Mouse (Mus musculus): ENCODE results near the gene Nfe2l1.
"Not testable (repeated sequence)": the region's sequence is repeated elsewhere in the genome, so short reads cannot be mapped to it uniquely, and the experiment has no call there.

Nfe2l1 gene

DNA sequence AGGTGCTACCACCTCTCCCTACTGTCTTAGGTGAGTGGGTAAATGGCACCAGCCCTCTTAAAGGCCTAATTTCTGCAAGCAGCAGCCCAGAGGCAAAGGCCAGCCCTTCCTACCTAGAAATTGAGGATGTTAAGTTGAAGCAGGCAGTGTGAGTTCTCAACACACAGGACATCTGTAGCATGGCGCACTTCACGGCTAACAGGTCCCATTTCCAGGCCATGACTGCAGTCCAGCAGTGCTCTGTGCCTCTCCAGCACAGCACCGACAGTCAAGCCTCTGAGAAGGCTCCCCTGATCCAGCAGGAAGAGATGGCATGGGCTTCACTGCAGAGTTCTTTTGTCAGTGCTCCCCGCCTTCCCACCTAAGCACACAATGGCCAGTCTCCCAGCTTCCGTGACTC lies 12.8 kb downstream of the Nfe2l1 start:
- DNase-seq, result no peak

DNA sequence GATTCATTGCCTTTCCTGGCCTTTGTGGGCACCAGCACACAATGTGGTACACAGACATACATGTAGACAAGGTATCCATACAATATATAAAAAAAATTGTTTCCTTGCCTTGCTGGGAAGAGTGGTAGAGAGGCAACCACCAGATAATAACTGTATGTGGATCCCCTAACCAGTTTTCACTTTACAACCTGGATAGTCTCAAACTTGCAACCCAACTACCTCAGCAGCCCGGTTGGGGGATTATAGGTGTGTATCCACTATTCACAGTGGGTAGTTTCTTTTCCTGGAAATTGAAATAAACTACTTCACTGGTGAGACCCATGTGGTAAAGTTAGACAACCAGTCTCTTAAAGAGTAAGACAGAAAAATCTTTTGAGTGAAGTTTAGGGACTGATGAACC lies 13.3 kb downstream of the Nfe2l1 start:
- no peak for DNase-seq

DNA sequence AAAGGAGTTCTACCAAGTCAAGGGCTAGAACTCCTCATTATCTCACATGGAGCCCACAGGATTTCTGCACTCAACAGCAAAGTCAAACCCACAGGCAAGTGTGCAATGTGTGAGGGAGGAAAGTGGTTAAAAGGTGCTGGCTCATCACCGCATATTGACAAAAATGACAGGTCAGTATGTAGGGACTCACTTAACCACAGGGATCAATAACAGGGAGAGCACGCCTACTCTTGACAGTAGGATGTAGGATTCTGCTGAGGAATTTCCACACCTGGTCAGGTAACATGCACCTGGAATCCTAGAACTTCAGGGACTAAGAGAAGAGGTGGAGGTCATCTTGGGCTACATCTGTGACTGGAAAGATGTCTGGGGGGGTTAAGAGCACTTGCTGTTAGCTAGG lies 13.9 kb downstream of the Nfe2l1 start:
- no peak for DNase-seq

DNA sequence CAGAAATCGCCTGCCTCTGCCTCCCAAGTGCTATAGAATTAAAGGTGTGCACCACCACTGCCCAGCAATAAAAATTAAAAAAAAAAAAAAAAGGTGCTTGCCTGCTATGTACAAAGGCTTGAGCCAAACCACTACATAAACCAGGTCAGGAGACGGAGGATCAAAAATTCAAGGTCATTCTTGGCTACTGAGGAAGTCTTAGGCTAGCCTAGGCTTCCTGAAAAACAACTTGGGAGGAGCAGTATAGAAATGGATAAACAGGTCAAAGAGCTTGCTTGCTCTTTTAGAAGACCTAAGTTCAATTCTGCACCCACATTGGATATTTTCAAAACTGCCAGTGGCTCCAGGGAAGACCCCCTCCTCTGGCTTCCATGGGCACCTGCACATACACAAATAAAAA lies 15.3 kb downstream of the Nfe2l1 start:
- no peak for DNase-seq

DNA sequence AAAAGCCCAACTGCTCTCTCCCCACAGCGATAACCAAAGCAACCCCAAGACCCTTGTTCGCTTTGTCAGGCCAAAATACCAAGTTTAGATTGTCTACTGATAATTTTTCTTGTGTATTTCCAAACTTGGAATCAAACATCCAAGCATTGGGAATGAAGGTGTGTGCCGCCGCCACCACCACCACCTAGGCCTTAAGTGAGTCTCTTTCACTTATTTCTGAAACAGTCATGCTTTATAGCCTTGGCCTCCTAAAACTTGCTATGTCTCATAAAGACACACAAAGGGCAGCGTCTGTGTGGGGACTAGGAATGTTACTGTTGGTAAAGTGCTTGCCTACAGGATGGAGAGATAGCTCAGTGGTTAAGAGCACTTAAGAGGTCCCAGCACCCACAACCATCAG lies 15.8 kb downstream of the Nfe2l1 start:
- no peak for DNase-seq

DNA sequence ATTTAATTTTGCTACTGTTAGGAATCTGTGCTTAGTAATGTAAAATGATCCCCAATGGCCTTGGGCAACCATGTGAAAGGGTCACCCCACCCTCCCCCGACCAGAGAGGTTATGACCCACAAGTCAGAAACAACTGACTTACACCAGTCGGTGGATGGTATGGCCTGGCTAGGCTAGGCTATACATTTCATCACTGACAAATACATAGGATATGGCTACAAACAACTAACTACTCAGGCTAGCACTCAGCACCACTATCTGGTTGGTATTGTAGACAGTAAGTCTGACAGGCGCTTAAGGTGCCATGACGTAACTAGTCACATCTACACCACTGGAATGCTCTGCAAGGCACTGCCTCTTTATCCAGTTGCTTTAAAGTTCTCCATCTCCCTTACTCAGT lies 16.3 kb downstream of the Nfe2l1 start:
- DNase-seq, result no peak

DNA sequence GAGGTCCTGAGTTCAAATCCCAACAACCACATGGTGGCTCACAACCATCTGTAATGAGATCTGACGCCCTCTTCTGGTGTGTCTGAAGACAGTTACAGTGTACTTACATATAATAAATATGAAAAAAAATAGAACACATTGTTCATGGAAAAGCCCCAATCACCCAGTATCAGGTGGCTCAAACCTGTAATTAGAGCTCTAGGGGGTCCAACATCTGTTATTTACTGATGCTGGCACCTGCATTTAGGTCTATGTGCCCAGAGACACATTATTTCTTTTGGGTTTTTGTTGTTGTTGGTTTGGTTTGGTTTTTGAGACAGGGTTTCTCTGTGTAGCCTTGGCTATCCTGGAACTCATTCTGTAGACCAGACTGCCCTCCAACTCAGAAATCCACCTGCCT lies 18.6 kb downstream of the Nfe2l1 start:
- DNase-seq, result not testable (repeated sequence)

DNA sequence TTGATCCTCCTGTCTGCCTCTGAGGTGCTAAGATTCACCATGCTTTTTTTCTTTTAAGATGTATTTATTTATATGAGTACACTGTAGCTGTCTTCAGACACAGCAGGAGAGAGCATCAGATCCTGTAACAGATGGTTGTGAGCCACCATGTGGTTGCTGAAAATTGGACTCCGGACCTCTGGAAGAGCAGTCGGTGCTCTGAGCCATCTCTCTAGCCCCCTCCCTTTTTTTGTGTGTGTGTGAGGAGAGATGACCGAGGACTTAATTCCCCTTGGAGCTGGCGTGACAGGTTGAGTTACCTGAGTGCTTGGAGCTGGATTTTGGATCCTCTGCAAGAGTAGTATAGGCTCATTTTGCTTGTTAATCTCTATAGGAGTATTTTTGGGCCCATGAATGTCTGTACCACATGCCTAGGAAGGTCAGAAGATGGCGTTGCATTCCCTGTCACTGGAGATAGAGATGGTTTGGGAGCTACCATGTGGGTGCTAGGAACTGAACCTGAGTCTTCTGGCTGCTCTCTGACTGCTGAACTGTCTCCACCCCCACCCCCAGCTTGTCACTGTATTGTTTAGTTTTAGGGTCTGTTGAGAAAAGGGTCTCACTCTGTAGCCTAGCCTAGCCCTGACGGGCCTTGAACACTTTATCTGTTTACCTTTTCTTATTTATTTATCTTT lies 20.1 kb downstream of the Nfe2l1 start:
- DNase-seq, result no peak

DNA sequence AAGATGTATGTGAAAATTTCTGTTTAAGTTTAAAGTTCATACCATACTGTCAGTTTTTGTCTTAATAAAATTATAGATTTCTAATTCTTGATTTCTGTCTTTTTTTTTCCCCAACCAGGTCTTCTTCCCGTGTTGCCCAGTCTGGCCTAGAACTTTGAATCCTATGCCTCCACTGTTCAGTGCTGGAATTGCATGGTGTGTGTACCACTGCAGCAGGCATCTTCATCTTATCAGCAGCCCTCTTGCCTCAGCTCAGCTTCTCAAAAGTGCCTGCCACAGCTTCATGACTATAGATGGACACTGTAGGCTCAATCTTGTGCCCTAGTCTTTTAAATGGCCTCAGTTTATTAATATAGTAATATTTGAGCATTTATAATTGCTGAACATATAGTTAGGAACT lies 21.7 kb downstream of the Nfe2l1 start:
- DNase-seq, result no peak

DNA sequence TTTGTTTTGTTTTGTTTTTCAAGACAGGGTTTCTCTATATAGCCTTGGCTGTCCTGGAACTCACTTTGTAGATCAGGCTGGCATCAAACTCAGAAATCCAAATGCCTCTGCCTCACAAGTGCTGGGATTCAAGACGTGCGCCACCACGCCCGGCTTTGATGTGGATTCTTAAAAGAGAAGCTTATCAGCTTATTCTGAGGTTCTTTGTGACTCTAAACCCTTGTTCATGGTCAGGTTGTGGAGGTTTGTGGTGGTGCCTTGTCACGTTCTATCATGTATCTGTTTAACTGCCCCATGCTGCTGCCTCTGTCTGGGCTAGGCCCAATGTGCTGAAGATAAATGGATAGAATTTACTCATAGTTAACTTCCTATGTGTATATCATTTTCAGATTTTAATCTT lies 24.2 kb downstream of the Nfe2l1 start:
- DNase-seq, result no peak

DNA sequence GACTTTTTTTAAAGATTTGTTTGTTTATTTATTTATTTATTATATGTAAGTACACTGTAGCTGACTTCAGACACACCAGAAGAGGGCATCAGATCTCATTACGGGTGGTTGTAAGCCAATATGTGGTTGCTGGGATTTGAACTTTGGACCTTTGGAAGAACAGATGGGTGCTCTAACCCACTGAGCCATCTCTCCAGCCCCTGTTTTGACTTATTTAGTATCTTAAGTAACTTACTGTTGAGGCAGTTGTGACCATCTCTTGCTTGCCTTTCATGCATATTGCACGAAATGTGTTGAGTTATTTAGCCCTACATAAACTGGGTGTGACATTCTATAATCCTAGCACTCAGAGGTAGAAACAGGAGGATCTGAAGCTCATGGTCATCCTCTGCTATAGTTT lies 30.3 kb downstream of the Nfe2l1 start:
- no peak for DNase-seq

DNA sequence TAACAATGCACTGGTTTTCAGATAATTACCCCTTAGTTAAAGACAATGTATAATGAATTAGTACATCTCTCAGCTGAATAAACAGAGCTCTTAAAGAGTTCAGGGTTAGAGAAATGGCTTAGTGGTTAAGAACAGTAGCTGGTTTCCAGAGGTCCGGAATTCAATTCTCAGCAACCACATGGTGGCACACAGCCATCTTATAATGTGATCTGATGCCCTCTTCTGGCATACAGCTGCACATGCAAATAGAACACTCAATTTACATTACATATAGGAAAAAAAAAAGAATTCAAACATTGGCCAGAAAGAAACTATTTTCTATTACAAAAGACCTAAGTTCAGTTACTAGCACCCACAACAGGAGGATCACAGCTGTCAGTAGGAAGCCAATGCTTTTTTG lies 33.2 kb downstream of the Nfe2l1 start:
- DNase-seq, result no peak

DNA sequence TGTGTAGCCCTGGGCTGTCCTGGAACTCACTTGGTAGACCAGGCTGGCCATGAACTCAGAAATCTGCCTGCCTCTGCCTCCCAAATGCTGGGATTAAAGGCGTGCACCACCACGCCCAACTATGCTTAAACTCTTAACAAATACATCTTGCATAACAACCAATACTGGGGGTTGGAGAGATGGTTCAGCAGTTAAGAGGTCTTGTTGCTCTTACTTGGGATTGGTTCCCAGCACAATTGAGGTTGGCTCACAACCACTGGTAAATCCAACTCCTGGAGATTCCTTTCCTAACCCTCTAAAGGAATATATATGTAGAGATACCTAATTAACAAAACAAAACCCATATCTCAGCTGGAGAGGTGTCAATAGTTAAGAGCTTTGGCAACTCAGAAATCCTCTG lies 33.7 kb downstream of the Nfe2l1 start:
- no peak for DNase-seq

DNA sequence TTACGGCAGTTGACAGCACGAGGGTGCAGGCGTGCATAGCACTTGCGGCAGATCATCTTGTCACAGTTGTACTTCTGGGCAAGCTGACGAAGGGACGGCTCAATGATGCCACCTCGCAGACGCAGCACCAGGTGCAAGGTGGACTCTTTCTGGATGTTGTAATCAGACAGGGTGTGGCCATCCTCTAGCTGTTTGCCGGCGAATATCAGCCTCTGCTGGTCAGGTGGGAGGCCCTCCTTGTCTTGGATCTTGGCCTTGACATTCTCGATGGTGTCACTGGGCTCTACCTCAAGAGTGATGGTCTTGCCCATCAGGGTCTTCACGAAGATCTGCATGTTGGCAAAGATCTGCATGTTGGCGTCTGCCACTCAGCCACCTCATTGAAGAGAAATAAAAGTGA lies 34.3 kb downstream of the Nfe2l1 start:
- no peak for DNase-seq

DNA sequence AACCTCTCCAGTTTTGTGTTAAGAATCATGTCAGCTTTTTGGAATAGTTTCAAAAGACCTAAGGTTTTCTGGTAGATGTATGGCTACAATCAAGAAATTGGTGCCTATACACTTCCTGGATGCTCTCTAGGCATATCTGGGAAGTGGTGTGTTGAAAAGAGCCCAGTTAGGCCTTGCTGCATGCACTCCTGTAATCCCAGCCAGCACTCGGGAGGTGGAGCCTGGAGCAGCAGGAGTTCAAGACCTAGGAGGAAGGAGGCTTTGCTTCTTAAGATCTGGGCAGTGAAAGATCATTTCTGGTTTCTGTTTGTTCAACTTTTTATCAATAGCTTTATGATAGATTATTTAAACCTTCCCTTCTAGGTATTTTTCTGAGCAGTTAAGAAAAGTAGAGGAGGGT lies 39.1 kb downstream of the Nfe2l1 start:
- DNase-seq, result no peak

DNA sequence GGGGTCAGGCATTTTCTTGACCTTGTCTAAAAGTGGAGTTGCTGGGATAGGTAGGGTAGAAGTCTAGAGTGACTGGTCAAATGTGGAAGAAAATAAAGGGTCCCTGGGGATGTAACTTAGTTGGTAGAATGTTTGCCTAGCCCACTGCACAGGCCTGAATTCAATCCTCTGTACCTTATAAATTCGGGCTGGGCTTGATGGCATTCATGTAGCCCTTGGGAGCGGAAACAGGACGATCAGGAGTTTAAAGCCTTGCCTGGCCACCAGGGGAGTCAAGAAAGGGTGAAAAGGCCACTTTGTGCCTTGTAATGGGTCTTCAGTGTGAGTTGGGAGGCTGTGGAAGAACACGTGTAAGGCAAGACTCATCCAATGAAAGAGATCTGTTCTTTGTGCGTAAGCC lies 39.8 kb downstream of the Nfe2l1 start:
- DNase-seq, result no peak

DNA sequence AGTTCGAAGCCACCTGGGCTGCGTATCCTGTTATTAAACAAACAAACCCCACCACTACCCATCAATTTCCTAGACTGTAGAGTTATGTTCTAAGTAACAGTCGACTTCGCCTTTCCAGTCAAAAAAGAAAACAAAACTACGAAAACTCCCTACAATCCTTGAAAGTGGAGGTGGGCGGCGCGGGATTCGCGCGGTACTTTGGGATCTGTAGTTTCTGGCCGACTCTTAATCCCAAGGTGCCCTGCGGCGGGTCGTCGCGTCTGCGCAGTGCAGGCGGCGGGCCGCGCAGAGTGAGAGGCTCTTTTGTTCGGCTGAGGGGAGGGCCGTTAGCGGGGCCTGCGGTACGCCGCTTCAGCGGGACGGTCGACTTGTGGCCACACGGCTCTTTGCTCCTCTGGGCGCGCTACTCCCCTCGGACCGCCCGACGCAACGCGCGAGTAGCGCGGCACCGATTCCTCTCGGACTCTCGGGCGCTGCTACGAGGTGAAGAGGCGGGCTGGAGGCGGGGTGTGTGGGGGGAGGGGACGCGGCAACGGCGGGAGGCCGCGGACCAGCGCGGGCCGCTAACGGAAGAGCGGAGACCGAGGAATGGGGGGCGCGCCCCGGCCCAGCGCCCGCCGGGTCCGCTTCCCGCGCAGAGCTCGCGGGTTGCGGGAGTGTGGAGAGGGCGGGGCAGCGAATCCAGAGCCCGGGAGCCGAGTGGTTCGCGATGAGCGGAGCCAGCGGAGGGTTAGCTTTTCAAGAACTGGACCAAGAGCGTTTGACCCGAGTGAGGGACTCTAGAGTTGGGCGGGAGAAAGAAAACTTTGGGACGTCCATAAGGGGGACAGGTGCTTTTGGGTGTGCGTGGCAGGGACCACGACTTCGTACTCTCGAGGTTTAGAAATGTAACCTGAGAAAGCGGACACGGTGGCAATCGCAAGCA lies 40.6 kb downstream of the Nfe2l1 start, which contains the start of gene Cbx1:
TSS of gene Cbx1 (plus strand) at position 257 of the 925 bp plus-strand sequence.
- DNase-seq, result peak; percentile 83

DNA sequence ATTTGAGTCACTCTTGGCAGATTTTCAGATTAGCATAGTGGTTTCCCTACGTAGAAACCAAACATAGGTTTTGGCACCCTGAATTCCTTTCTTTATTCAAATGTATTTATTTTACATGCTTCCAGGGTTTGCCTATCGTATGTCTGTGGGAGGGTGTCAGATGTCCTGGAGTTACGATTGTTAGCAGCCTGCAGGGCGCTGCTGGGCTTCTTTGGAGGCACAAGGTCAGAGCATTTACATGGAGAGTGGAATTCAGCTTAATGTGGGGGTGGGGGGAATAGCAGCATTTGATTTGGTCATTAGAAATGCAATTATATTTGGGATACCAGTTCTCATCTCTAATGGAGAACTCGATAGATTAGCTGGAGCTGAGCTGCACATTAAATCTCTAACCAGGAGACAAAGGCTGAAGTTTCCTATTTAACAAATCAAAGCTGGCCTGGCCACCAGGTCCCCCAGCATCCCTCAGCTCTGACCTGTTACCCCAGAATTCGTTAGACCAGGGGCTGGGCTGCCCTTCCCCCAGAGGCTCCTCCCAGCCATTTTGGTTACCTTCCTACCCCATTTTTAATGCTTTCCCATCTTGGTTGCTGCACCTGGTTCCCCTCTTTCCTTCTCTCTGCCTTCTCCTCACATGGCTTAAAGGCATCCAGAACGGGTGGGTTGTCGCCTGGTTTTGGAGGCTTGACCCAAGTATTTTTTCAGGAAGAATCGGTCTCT lies 42.9 kb downstream of the Nfe2l1 start:
- DNase-seq, result no peak

DNA sequence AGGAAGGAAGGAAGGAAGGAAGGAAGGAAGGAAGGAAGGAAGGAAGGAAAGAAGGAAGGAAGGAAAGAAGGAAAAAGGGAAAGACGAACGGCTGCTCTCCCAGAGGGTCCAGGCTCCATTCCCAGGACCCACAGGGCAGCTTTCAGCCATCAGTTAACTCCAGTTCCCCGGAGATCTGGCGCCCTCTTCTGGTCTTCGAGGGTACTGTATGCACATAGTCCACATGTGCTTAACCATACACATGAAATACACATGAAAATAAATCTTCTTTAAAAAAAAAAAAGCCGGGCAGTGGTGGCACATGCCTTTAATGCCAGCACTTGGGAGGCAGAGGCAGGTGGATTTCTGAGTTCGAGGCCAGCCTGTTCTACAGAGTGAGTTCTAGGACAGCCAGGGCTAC lies 44.9 kb downstream of the Nfe2l1 start:
- peak; percentile 52 for DNase-seq

DNA sequence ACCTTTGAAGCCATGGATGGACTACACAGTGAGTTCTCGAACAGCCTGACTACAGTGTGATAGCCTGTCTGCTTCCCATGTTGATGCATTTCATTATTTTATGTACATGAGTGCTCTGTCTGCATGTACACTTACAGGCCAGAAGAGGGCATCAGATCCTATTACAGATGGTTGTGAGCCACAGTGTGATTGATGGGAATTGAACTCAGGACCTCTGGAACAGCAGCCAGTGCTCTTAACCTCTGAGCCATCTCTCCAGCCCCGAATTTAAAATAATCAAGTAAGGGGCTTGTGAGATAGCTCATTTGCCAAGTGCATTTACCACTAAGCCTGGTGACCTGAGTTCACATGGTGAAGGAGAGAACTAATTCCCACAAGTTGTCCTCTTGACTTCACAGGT lies 48.3 kb downstream of the Nfe2l1 start:
- no peak for DNase-seq

DNA sequence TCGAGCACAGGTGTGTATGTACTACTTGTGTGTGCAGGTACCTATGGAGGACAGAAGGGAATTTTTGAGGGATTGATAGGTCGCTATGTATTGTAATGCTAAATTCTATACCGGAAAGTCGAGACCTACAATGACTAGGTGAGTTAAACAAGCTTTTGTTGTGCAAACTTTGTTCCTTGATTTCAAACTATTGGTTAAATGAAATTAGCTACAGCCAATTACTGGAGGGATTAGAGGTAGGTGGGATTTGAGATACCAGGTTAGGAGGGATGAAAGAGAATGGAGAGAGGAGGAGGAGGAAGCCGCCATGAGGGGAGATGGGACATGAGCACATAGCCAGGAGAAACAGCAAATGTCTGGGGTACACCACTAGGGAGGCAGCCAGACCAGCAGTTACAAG lies 49.5 kb downstream of the Nfe2l1 start:
- DNase-seq, result no peak

DNA sequence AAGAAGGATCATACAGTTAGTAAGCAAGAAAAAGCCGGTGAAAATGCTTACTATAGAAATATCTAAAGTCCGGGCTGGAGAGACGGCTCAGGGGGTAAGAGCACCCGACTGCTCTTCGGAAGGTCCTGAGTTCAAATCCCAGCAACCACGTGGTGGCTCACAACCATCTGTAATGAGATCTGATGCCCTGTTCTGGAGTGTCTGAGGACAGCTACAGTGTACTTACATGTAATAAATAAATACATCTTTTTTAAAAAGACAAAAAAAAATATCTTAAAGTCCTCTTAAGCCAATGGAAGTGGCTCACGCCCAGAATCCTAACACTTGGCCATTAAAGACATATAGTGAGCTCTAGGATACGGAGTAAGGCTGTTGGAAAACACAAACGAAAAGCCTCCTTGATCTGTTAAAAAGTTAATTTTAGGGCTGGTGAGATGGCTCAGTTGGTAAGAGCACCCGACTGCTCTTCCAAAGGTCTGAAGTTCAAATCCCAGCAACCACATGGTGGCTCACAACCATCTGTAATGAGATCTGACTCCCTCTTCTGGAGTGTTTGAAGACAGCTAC lies 51.6 kb downstream of the Nfe2l1 start:
- DNase-seq, result not testable (repeated sequence)
